Mouse (Mus musculus): ENCODE measurements around the gene Rpl36a-ps1. TPM values are rescaled to one million over a fixed set of nuclear protein-coding genes. Genes with fewer than 3 reads are reported as not detected.

Gene Rpl36a-ps1
- polyA plus RNA-seq, 1 experiment from 2014 or later, result 1.6 TPM

Other genes with a start within 250 kb of the Rpl36a-ps1 start
- 60.8 and 70.6 TPM in 2 replicates for gene Mzt1, start 51.8 kb upstream of the Rpl36a-ps1 start, polyA plus RNA-seq (2015; fragmentation: Nextera tagmentation; extraction: Ambion mirVana)
- 61.2 and 61.8 TPM in 2 replicates for gene Bora, start 51.9 kb upstream of the Rpl36a-ps1 start, polyA plus RNA-seq (2015; fragmentation: Nextera tagmentation; extraction: Ambion mirVana)
- 15.6 and 17.0 TPM in 2 replicates for gene Pibf1, start 105.1 kb upstream of the Rpl36a-ps1 start, polyA plus RNA-seq (2015; fragmentation: Nextera tagmentation; extraction: Ambion mirVana)
- gene Dis3, start 105.5 kb upstream of the Rpl36a-ps1 start, polyA plus RNA-seq (2015; fragmentation: Nextera tagmentation; extraction: Ambion mirVana), result 27.2 and 31.9 TPM in 2 replicates